Mouse (Mus musculus) lung, embryonic 16.5 days (tissue): ENCODE results near the gene Clybl. TPM values are rescaled to one million over a fixed set of nuclear protein-coding genes. Genes with fewer than 3 reads are reported as not detected.

Experiments
- ATAC-seq: fragments of 200-750 bp; cut with Nextera tagmentation; 2 replicates; pipeline ENCODE4 v1.8.0; 2017; ENCODE audit warnings: low read depth, mild to moderate bottlenecking, moderate library complexity
- H3K27ac ChIP-seq: fragments of 300-500 bp; sonication (generic); 2 replicates; pipeline ENCODE4 v1.5.1; 2014; ENCODE audit warnings: mild to moderate bottlenecking, control low read depth, low read length
- H3K27me3 ChIP-seq: fragments of 300-500 bp; sonication (generic); 2 replicates; pipeline ENCODE4 v1.6.1; 2014; ENCODE audit warnings: low read depth, low read length, mixed read lengths; ENCODE audit not compliant: control insufficient read depth, insufficient read depth
- H3K36me3 ChIP-seq: fragments of 300-500 bp; sonication (generic); 2 replicates; pipeline ENCODE4 v1.6.1; 2014; ENCODE audit warnings: low read length; ENCODE audit not compliant: control insufficient read depth, insufficient read depth
- H3K4me1 ChIP-seq: fragments of 300-500 bp; sonication (generic); replicated peaks from 2 replicates; pipeline ENCODE4 v1.6.1; 2014; ENCODE audit warnings: low read length, mixed read lengths; ENCODE audit not compliant: control insufficient read depth, insufficient read depth
- H3K4me2 ChIP-seq: fragments of 300-500 bp; sonication (generic); 2 replicates; pipeline ENCODE4 v1.6.1; 2014; ENCODE audit warnings: low read depth, low read length, control low read depth
- H3K4me3 ChIP-seq: fragments of 300-500 bp; sonication (generic); 2 replicates; pipeline ENCODE4 v1.5.1; 2014; ENCODE audit warnings: mild to moderate bottlenecking, low read length, control low read depth
- H3K9ac ChIP-seq: fragments of 300-500 bp; sonication (generic); 2 replicates; pipeline ENCODE4 v1.6.1; 2014; ENCODE audit warnings: low read length, control low read depth
- H3K9me3 ChIP-seq: fragments of 300-500 bp; sonication (generic); 2 replicates; pipeline ENCODE4 v1.6.1; 2016; ENCODE audit warnings: low read length; ENCODE audit not compliant: control insufficient read depth
- WGBS: fragments of 180-500 bp; shearing (Covaris S2); extraction: QIAGEN DNeasy Blood & Tissue Kit; methylation state at CpG from one replicate; pipeline ENCODE4 v1.1.7; 2014; 5-methylcytosine and 5-hydroxymethylcytosine counted together
- polyA plus RNA-seq: library from polyadenylated mRNA; unstranded; fragments of >200 nt; fragmentation: Nextera tagmentation; extraction: Ambion mirVana; gene quantifications from 2 replicates; pipeline ENCODE4 v1.2.1, GENCODE M21; 2015

Gene Clybl
- polyA plus RNA-seq, 1 experiment from 2014 or later, result 22.3 TPM

DNA sequence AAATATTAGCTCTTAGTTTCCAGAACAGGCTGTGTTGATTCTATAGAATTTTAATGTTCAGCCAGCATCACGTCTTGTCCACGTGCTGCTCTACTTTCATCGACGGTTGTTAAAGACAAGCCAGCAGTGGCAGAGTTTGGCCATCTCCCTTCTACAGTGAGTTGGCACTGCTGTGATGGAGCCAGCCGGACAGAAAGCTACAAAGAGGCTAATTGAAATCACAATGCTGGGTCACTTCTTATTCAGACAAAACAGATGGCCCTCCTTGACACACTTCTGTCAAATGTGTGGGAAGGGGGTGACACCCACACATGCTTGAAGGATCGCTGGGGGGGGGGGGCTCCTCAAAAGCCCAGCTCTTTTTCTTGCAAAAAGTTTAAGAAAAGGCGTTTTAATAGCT, 12.6 kb upstream of the Clybl start:
- H3K4me3 ChIP-seq, result no peak overlapping the region
- H3K27me3 ChIP-seq, result no peaks in the 10 kb centered on the region
- H3K36me3 ChIP-seq, result no peaks in the 10 kb centered on the region
- ATAC-seq, result no peak
- H3K9me3 ChIP-seq, result no peaks in the 10 kb centered on the region
- no peak overlapping the region for H3K4me2 ChIP-seq
- WGBS, result 74% methylated on average over 7 of the region's 7 CpGs
- no peak overlapping the region for H3K9ac ChIP-seq
- H3K27ac ChIP-seq, result no peak overlapping the region
- H3K4me1 ChIP-seq, result no peaks in the 10 kb centered on the region

- H3K9me3 ChIP-seq, result no peaks in the 10 kb centered on the region
- 61% methylated on average over 7 of the region's 7 CpGs for WGBS
- no peaks in the 10 kb centered on the region for H3K27me3 ChIP-seq
- H3K36me3 ChIP-seq, result no peaks in the 10 kb centered on the region
- no peak overlapping the region for H3K4me2 ChIP-seq
- no peak overlapping the region for H3K27ac ChIP-seq
- no peak overlapping the region for H3K4me3 ChIP-seq
- H3K4me1 ChIP-seq, result peaks cover 4% of the 10 kb centered on the region; the same call in 1 of the 2 replicates
- ATAC-seq, result no peak
- no peak overlapping the region; the same call in 1 of the 2 replicates for H3K9ac ChIP-seq
Observed at GRCm38 (mm10) chr14:122170202-122170781, 11.2 kb upstream of the Clybl start.

DNA sequence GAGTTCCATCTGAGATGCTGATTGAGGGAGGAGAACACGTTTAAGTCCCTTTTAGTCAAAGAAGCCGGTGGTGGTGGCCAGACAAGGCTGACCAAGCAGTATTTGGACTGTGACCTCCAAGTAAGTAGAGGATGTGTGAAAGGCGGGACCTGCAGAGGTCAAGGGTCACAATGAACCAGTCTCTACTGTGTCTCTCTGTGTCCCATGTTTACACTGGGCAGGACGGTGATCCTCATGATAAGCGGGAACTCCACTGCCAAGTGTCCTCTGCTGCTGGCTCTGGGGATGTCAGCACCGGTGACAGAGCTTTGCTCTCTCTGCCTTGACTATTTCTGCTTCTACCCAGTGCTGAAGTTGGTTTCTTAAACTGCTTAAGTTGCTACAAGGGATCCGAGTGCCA, 10.5 kb upstream of the Clybl start:
- H3K27ac ChIP-seq, result no peak overlapping the region
- 56% methylated on average over 7 of the region's 7 CpGs for WGBS
- H3K4me1 ChIP-seq, result peaks cover 4% of the 10 kb centered on the region; the same call in 1 of the 2 replicates
- no peak overlapping the region for H3K9ac ChIP-seq
- H3K27me3 ChIP-seq, result no peaks in the 10 kb centered on the region
- H3K36me3 ChIP-seq, result no peaks in the 10 kb centered on the region
- no peak for ATAC-seq
- H3K4me2 ChIP-seq, result no peak overlapping the region
- H3K4me3 ChIP-seq, result no peak overlapping the region
- H3K9me3 ChIP-seq, result no peaks in the 10 kb centered on the region

- Histone ChIP-seq H3K4me2 (no peak overlapping the region), H3K27ac (no peak overlapping the region), H3K9me3 (no peaks in the 10 kb centered on the region), H3K27me3 (no peaks in the 10 kb centered on the region), H3K4me3 (no peak overlapping the region), H3K4me1 (peaks cover 7% of the 10 kb centered on the region; the same call in 1 of the 2 replicates), H3K9ac (no peak overlapping the region), H3K36me3 (no peaks in the 10 kb centered on the region)
- ATAC-seq, result no peak
- 74% methylated on average over 14 of the region's 14 CpGs for WGBS
Observed at GRCm38 (mm10) chr14:122176263-122176798, 5.2 kb upstream of the Clybl start.

DNA sequence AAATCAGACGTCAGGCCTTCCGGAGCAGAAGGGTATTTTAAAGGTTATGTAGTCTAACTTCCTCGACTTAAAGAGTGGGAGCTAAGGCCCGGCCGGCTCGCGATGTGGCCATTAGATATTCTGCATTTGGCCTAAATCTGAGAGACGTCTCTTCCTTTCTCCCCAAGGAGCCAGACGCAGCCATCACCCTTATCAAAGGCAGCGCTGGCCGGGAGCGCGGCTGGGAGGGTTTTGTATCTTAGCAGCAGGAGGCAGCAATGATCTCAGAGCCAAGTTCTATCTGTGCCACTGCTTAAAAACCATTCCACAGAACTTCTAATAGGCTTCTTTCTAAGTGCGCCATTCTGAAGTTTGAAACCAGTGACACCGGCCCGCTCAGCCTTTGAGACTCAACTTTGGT, 2.2 kb upstream of the Clybl start:
- ATAC-seq, result no peak
- H3K4me3 ChIP-seq, result no peak overlapping the region
- H3K36me3 ChIP-seq, result no peaks in the 10 kb centered on the region
- no peak overlapping the region for H3K27ac ChIP-seq
- H3K4me2 ChIP-seq, result no peak overlapping the region
- no peaks in the 10 kb centered on the region for H3K9me3 ChIP-seq
- H3K9ac ChIP-seq, result no peak overlapping the region
- no peaks in the 10 kb centered on the region for H3K27me3 ChIP-seq
- WGBS, result 67% methylated on average over 16 of the region's 16 CpGs
- H3K4me1 ChIP-seq, result peaks cover 12% of the 10 kb centered on the region; the same call in 1 of the 2 replicates

DNA sequence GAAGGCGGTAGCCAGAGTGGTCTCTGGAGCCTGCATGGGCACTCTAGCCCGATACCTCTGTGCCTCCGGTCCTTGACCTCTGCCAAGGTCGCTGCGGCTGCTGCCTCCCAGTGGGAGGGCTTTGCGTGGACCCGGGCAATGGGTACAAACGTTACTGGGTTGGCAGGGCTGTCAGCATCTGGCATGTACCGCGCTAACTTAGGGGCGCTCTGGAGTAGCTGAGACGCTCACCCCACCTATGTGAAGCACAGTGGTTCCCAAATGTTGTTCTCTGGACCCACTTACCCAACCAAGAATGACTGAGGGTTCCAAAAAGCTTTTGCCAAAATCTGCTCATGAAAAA, 282 bp downstream of the Clybl start:
- ATAC-seq, result peak; percentile 56
- peaks cover 8% of the 10 kb centered on the region; the same call in 1 of the 2 replicates for H3K4me1 ChIP-seq
- no peaks in the 10 kb centered on the region for H3K36me3 ChIP-seq
- no peaks in the 10 kb centered on the region for H3K27me3 ChIP-seq
- H3K4me3 ChIP-seq, result peak overlapping the region; percentile 82
- H3K4me2 ChIP-seq, result peak overlapping the region; percentile 89
- H3K9me3 ChIP-seq, result no peaks in the 10 kb centered on the region
- no peak overlapping the region for H3K27ac ChIP-seq
- peak overlapping the region; percentile 85 for H3K9ac ChIP-seq
- 2% methylated on average over 11 of the region's 12 CpGs for WGBS

GRCm38 (mm10) chr14:122182220-122182619, 716 bp downstream of the Clybl start:
- Histone ChIP-seq H3K4me3 (peak overlapping the region; percentile 82), H3K9me3 (no peaks in the 10 kb centered on the region), H3K27ac (no peak overlapping the region), H3K27me3 (no peaks in the 10 kb centered on the region), H3K4me2 (peak overlapping the region; percentile 89), H3K36me3 (no peaks in the 10 kb centered on the region), H3K4me1 (peaks cover 8% of the 10 kb centered on the region; the same call in 1 of the 2 replicates), H3K9ac (no peak overlapping the region)
- no peak for ATAC-seq
- 65% methylated on average over 6 of the region's 6 CpGs for WGBS

- Histone ChIP-seq H3K27ac (no peak overlapping the region), H3K27me3 (no peaks in the 10 kb centered on the region), H3K4me3 (no peak overlapping the region), H3K9me3 (no peaks in the 10 kb centered on the region), H3K4me2 (no peak overlapping the region), H3K4me1 (peaks cover 8% of the 10 kb centered on the region; the same call in 1 of the 2 replicates), H3K9ac (no peak overlapping the region), H3K36me3 (no peaks in the 10 kb centered on the region)
- 54% methylated on average over 11 of the region's 11 CpGs for WGBS
- ATAC-seq, result no peak
Observed at GRCm38 (mm10) chr14:122183974-122184373, 2.5 kb downstream of the Clybl start.

GRCm38 (mm10) chr14:122188250-122188649, 6.7 kb downstream of the Clybl start:
- no peak overlapping the region for H3K4me2 ChIP-seq
- H3K27me3 ChIP-seq, result no peaks in the 10 kb centered on the region
- peaks cover 4% of the 10 kb centered on the region; the same call in 1 of the 2 replicates for H3K9me3 ChIP-seq
- no peaks in the 10 kb centered on the region for H3K4me1 ChIP-seq
- no peaks in the 10 kb centered on the region for H3K36me3 ChIP-seq
- no peak for ATAC-seq
- WGBS, result 83% methylated on average over 5 of the region's 5 CpGs
- no peak overlapping the region for H3K27ac ChIP-seq
- no peak overlapping the region for H3K4me3 ChIP-seq
- H3K9ac ChIP-seq, result no peak overlapping the region
